Mouse (Mus musculus) brain, embryonic 14.5 days (tissue): ENCODE data around the gene Gsdma. TPM values are rescaled to one million over a fixed set of nuclear protein-coding genes. Genes with fewer than 3 reads are reported as not detected.
"Not testable (repeated sequence)": the region's sequence is repeated elsewhere in the genome, so short reads cannot be mapped to it uniquely, and the experiment has no call there.

ENCODE experiments used
- DNase-seq: peaks from one replicate; pipeline ENCODE4 v3.0.0-alpha.2; 2011; ENCODE audit warnings: low read depth
- CTCF ChIP-seq: fragments of 200-500 bp; IDR thresholded peaks from 2 replicates; pipeline ENCODE4 v1.5.1; 2012; ENCODE audit warnings: inconsistent platforms, mild to moderate bottlenecking, moderate library complexity, borderline replicate concordance; ENCODE audit not compliant: insufficient read depth, insufficient read length; ENCODE audit errors: extremely low read depth
- POLR2A ChIP-seq: fragments of 200-500 bp; IDR thresholded peaks from 2 replicates; pipeline ENCODE4 v1.6.1; 2012; ENCODE audit warnings: mild to moderate bottlenecking, inconsistent platforms, borderline replicate concordance; ENCODE audit not compliant: poor library complexity, insufficient read depth, insufficient read length, severe bottlenecking; ENCODE audit errors: extremely low read depth
- polyA plus RNA-seq: library from polyadenylated mRNA; depleted of rRNA; stranded (reverse); fragments of >200 nt; gene quantifications from 2 replicates; pipeline ENCODE4 v1.2.3, GENCODE M21; 2012; rRNA removed

Gsdma gene
- polyA plus RNA-seq: 0.09 TPM in 1 of 2 replicates, not detected in the other

DNA sequence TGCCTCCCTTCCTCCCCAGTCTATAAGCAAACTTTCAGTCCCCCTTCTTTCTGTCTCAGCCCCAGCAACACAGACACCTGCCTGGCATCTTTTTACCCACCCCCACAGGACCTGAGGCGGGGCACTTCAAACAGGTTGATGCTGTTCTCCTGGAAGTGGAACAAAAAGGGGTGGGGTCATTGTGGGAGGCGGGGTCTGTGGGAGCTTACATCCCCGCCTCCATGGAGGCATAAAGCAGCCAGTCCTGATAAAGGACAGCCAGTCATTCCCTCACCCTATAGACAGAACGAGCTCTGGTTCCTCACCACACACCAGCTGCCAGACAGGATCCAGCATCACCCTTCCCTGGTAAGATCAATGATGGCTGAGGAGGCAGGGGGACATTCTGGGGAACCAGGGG, at the start of gene Gsdma:
Gsdma (plus strand) TSS at position 261 of the 400 bp plus-strand sequence.
- TF ChIP-seq POLR2A (no peak), CTCF (no peak)
- no peak for DNase-seq

DNA sequence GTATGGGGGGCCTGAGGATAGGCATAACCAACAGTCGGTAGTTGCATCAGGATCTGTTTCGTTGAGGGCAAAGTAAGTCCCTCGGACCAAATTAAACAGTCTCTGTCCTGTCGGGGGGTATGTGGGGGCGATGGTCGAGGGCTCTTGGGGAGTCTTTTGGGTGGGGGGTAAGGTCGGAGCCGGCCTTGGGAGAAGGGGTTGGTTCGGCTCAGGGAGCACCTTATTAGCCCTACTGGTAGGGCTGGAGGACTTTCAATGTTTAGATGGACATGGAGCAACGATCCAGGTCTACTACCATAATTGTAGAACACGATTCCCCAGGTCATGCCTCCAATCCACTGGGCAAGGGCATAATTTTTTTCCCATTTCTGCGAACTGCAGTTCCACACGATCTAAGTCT, 43.4 kb upstream of the Gsdma start:
- TF ChIP-seq POLR2A: no peak
- TF ChIP-seq CTCF: no peak
- no peak for DNase-seq

DNA sequence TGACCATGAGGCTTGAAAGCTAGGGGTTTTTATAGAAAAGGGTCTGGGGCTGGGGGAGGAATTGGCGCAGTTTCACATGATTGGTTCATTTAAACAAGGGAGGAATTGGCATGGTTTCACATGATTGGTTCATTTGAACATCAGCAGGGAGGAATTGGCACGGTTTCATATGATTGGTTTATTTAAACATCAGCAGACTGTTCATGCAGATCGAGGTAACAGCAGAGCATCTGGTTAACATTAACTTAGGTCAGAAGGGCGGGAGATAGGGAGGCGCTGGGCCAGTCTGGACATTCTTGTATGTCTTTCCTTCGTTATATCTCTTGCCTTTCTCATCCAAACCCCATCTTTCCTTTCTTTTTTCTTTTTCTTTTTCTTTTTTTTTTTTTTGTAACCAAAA, 40.2 kb upstream of the Gsdma start:
- DNase-seq: not testable (repeated sequence)

DNA sequence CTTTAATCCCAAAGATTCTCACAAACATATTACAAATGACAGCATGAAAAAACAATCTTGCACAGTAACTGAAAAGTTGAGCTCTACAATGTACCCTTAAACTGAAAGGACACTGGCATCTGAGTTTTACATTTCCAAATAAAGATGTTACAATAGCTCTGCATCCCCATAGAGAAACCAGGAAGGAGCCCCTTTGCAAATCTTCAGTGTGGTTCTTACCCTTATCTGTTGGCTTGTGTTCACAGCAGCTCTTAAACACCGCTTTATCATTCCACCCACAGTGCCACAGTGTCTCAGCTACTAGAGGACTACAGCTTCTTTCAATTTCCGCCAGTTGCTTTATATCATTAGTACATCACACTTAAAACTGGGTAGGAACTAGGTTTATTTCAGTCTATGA, 39.8 kb upstream of the Gsdma start:
- not testable (repeated sequence) for DNase-seq

DNA sequence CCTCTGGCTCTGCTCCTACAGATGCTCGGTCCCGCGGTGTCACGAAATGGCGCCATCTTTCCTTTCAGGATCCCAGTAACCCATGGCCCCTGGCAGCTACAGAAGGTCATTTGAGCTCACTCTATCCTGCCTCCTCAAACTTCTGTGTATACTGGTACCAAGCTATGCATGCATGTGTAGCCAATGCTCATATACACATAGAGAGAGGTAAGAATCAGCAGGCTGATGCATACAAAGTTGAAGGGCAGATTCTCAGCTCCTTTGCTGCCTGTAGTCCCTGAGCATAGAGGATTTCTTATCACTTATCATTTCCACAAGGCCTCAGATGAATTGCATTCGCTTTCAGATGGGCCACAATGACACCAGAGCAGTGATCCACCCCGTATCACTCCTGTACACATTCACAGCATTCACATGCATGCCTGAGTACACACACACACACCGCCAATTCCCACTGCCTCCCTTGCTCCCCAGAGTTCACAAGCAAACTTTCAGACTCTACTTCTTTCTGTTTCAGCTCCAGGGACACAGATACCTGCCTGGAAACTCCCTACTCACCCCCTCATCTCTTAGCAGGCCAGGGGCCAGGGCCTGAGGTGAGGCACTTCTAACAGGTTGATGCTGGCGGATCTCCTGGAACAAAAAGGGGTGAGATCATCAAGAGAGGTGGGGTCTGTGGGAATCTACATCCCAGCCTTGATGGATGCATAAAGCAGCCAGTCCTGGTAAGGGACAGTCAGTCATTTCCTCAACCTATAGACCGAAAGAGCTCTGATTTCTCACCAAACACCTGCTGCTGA, 38.3 kb upstream of the Gsdma start, which contains the start of the genes Gm12355 and Gsdma3:
Gm12355 (minus strand) TSS at position 51 of the 800 bp plus-strand sequence.
Gsdma3 (plus strand) TSS at position 750 of the 800 bp plus-strand sequence.
- TF ChIP-seq POLR2A: no peak
- no peak for TF ChIP-seq CTCF
- no peak for DNase-seq

DNA sequence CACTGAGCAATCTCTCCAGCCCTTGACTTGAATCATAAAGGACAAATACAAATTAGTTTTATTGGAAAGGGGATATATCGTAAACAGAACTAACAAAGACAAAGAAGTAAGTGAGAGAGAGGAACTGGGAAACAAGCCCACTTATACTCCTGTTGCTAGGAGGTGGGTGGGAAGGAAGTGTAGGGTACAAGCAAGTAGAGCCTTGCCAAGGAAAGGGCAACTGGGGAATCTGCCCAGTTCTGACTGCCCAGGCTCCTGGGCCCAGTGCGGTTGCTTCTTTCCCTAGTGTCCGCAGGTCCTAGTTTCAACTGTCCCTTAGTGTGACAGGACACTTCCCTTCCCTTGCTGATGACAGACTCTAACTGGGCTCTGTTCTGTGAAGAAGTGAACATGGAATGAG, 35.4 kb upstream of the Gsdma start:
- TF ChIP-seq POLR2A (no peak), CTCF (no peak)
- DNase-seq: no peak

DNA sequence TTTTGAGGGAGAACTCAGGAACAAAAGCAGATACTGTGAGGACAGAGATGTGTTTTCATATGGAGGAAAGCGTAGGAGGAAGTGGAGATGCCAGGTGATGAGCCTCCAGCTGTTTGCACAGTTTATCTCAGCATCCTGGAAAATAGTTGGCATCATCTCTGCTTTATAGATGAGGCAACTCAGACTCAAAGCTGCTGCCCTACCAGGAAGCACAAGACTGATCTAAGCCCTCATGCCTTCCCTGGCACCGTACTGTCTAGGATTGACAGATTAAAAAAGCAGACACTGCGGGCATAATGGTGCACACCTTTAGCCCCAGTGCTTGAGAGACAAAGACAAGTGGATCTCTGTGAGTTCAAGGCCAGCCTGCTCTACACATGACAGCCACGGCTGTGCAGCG, 33.5 kb upstream of the Gsdma start:
- no peak for DNase-seq
- TF ChIP-seq POLR2A (no peak), CTCF (no peak)

DNA sequence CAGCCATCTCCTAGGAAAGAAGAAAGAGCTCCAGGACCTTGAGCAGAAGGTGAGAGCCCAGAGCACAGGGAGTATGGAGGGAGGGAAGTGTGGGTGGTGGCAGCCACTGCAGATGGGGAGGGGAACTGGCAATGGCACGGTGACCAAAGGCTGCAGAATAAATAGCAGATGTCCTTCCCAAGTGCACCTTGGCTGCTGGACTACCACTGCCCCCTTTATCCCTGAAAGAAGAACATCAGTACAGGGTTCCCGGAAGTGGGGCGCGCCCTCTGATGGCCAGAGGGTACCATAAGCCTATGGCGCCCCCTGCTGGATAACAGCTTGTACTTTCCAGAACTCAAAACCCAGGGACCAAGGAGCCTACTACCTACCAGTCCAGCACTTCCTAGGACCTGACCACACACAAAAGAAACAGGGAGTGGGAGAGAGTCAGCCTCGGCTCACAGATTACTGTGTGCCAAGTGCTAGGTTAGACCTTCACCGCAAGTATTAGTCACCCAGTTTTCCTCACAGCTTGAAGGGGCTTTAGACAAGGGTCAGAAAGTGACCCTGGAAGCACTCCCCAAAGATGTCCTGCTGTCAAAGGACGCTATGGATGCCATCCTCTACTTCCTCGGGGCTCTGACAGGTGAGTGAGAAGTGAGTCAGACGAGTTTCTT, 28.7 kb upstream of the Gsdma start:
- peak; percentile 3 for DNase-seq

DNA sequence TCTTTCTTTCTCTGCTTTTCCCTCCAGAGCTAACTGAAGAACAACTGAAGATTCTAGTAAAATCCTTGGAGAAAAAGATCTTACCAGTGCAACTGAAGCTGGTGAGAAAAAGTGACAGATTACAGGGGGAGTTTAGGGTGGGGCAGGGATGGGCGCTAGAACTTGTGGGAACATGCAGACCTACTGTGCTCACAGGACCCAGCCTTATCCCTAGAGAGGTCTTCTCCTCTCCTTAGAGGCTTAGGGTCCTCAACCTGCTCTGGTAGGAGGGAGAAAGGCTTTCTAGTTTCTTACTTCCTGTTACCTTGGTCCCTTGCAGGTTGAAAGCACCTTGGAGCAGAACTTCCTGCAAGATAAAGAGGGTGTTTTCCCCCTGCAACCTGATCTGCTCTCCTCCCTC, 26.6 kb upstream of the Gsdma start:
- DNase-seq: no peak
- no peak for TF ChIP-seq POLR2A
- TF ChIP-seq CTCF: no peak

DNA sequence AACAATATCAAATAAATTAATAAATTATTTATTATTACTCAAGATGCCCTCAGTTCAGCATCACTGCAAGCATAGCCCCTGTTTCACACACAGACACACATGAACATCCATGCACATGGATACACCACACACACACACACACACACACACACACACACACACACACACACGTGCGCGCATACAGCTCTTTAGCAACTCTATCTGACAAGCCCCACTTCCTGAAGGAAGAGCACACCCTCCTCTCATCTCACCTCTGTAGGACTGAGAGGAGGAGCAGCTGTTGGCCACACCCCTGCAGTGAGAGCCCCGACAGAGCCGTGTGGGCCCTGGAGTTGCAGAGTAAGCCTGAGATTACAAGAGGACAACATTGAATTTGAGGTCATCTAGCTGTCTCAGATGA, 24.1 kb upstream of the Gsdma start:
- no peak for DNase-seq
- TF ChIP-seq CTCF (no peak), POLR2A (no peak)

DNA sequence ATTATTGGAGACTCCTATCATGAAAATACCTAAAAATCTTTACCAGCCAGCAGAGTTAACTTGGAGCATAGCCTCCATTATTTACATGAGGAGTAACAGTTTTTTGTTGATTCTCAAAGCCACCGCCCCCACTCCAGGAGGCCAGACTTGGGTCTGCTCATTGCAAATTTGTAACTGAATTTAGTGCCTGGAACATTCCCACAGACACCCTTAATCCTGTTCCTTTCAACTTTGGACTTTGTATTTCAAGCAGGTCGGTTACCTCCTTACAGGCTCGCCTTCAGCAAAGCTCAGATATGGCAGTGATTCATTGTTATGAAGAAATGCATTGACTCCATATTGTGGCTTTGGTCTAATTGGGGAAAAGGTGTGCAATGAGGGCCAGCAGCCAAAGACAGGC, 19.4 kb upstream of the Gsdma start:
- TF ChIP-seq POLR2A (no peak), CTCF (no peak)

DNA sequence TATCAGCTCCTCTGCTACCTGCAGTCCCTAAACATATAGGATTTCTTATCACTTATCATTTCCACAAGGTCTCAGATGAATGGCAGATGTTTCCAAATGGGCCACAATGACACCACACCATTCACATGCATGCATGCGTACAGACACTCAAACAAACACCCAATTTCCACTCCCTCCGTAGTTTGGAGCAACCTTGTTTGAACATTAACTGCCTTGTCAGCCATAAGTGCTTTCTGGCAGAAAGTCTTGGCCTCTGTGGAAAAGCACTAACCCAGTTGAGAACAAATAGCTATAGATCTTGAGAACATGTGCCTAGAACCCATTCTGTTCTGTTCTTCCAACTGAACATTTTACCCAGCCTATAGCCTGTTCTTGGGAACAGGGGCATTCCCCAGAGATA, 18.2 kb upstream of the Gsdma start:
- no peak for DNase-seq

More for the DNA sequence above, 19.4 kb upstream of the Gsdma start:
- no peak for DNase-seq

DNA sequence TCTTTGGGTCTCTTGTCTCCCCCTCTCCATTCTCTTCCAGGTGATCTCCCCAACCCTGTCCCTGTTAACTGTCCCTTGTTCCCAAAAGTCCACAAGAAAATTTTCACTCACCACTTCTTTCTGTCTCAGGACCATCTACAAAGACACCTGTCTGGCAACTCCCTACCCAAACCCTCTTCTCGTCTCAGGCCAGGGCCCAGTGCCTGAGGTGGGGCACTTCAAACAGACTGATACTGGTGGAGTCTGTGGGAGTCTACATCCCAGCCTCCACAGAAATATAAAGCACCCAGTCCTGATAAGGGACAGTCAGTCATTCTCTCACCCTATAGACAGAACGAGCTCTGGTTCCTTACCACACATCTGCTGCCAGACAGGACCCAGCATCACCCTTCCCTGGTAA, 17.7 kb upstream of the Gsdma start, which contains the start of gene Gsdma2:
Gsdma2 (plus strand) TSS at position 301 of the 400 bp plus-strand sequence.
- TF ChIP-seq CTCF: no peak
- TF ChIP-seq POLR2A: no peak
- DNase-seq: no peak

More for the DNA sequence above, 18.2 kb upstream of the Gsdma start:
- TF ChIP-seq CTCF (no peak), POLR2A (no peak)

DNA sequence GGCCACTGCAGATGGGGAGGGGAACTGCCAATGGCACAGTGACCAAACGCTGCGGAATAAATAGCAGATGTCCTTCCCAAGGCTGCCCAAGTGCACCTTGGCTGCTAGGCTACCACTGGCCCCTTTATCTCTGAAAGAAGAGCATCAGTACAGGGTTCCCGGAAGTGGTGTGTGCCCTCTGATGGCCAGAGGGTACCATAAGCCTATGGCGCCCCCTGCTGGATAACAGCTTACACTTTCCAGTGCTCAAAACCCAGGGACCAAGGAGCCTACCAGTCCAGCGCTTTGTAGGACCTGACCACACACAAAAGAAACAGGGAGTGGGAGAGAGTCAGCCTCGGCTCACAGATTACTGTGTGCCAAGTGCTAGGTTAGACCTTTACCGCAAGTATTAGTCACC, 9.1 kb upstream of the Gsdma start:
- TF ChIP-seq CTCF: peak; percentile 52; the same call in 1 of the 2 replicates
- peak; percentile 31 for DNase-seq

DNA sequence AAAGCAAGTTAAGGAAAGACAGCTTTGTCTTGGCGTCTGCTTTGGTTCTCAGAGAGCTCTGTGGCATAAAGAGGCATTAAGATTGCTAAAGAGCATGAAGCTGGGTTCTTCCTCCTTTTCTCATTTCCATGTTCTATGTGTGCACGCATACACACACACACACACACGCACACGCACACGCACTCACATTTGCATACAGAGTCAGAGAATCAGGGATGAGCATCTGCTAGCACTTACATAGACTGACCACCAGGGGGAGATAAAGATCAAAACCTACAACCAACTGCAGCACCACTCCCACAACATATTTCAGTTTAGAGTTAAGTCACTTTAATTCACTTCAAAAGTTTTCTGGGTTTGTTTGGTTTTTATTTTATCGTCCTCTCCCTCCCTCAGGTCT, 3.6 kb upstream of the Gsdma start:
- TF ChIP-seq POLR2A (no peak), CTCF (peak; percentile 70; the same call in 1 of the 2 replicates)
- DNase-seq: peak; percentile 89

DNA sequence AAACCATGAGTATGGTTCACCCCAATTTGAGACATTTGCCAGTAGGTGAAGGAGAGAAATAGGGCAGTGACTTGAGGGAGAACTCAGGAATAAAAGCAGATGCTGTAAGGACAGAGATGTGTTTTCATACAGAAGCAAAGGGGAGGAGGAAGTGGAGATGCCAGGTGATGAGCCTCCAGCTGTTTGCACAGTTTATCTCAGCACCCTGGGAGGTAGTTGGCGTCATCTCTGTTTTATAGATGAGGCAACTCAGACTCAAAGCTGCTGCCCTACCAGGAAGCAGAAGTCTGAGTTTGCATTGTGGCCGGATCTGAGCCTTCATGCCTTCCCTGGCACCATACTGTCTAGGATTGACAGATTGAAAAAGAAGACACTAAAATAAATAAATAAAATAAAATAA, 4.8 kb downstream of the Gsdma start:
- TF ChIP-seq CTCF (no peak), POLR2A (no peak)
- no peak for DNase-seq
